ENCODE assay signal across 17 mouse cellular contexts in the genomic region with DNA sequence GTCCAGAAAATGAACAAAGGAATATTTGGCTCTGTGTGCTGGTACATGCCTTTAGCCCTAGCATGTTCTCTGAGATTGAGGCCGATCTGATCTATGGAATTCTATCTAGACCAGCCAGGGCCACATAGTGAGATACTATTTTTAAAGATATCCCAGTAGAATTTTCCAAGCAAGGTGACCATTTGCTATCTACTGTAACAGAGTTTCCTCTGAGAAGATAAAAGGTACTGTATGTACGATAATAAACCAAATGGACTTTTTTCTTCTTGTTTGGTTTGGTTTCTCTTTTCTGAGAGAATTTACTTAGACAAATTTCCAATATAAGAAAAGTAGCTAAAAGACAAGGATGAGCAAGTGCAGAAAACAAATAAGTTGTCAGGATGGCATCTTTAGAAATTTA.
"Had no signal": no experiment of that assay in that cellular context is flagged by ENCODE, and none has a peak within 500 bp of the region (broad histone marks: within the 10 kb centered on the region; RNA-seq: fewer than 3 reads in every experiment).

No protein-coding gene starts in this region.

- H3K9me3 ChIP-seq: limb, embryonic 12.5 days; limb, embryonic 15.5 days; midbrain, embryonic 10.5 days had no signal

- H3K27ac ChIP-seq: kidney, postnatal 0 days; limb, embryonic 12.5 days; limb, embryonic 15.5 days; liver, embryonic 14.5 days; macrophage; midbrain, embryonic 10.5 days; stomach, postnatal 0 days had no signal

- DNase-seq: kidney, postnatal 25 days; left cerebral cortex, postnatal 4 days; liver, postnatal 0 days; lung, embryonic 14.5 days; midbrain, embryonic 14.5 days; thymus, adult 2 months; thymus, postnatal 14 days; thymus, postnatal 4 days had no signal

- H3K4me1 ChIP-seq: limb, embryonic 12.5 days; limb, embryonic 15.5 days; midbrain, embryonic 10.5 days had no signal

- ATAC-seq: liver, postnatal 0 days; lung, postnatal 0 days had no signal

- H3K9ac ChIP-seq: limb, embryonic 12.5 days; limb, embryonic 15.5 days; liver, embryonic 14.5 days; liver, postnatal 0 days; lung, embryonic 14.5 days had no signal

- H3K4me3 ChIP-seq: limb, embryonic 12.5 days; limb, embryonic 15.5 days; midbrain, embryonic 10.5 days had no signal

- H3K4me2 ChIP-seq: limb, embryonic 12.5 days; limb, embryonic 15.5 days; liver, embryonic 11.5 days; lung, embryonic 14.5 days had no signal

- H3K27me3 ChIP-seq: limb, embryonic 12.5 days; limb, embryonic 15.5 days had no signal
